Comparison of ENCODE assay signal across 21 mouse cellular contexts in genomic region chr4:104779460-104779859, GRCm38 (mm10). TPM values are rescaled to one million over a fixed set of nuclear protein-coding genes. Genes with fewer than 3 reads are reported as not detected.
"Had no signal": no experiment of that assay in that cellular context is flagged by ENCODE, and none has a peak within 500 bp of the region (broad histone marks: within the 10 kb centered on the region; RNA-seq: fewer than 3 reads in every experiment).

No protein-coding gene starts in this region.

- H3K4me1 ChIP-seq: midbrain, embryonic 13.5 days; midbrain, embryonic 15.5 days; neural tube, embryonic 13.5 days; neural tube, embryonic 15.5 days; stomach, embryonic 15.5 days had no signal

- H3K27me3 ChIP-seq: midbrain, embryonic 13.5 days; midbrain, embryonic 15.5 days; neural tube, embryonic 13.5 days; neural tube, embryonic 15.5 days; stomach, embryonic 15.5 days had no signal

- H3K27ac ChIP-seq: liver, embryonic 14.5 days; midbrain, embryonic 10.5 days; midbrain, embryonic 13.5 days; midbrain, embryonic 15.5 days; neural tube, embryonic 13.5 days; neural tube, embryonic 15.5 days; stomach, embryonic 15.5 days; stomach, postnatal 0 days had no signal

- H3K9ac ChIP-seq: liver, embryonic 14.5 days; lung, embryonic 14.5 days; midbrain, embryonic 13.5 days; midbrain, embryonic 15.5 days; neural tube, embryonic 13.5 days; neural tube, embryonic 15.5 days; stomach, embryonic 15.5 days had no signal

- DNase-seq: lung, adult 18-20 months; lung, embryonic 14.5 days; lung, postnatal 10 days; lung, postnatal 4 days; right cerebral cortex, postnatal 14 days; thymus, adult 2 months; thymus, postnatal 25 days; thymus, postnatal 4 days had no signal

- H3K4me3 ChIP-seq: midbrain, embryonic 10.5 days; midbrain, embryonic 13.5 days; midbrain, embryonic 15.5 days; myocyte; neural tube, embryonic 13.5 days; neural tube, embryonic 15.5 days; stomach, embryonic 15.5 days had no signal

- H3K9me3 ChIP-seq: midbrain, embryonic 10.5 days; midbrain, embryonic 13.5 days; midbrain, embryonic 15.5 days; neural tube, embryonic 13.5 days; neural tube, embryonic 15.5 days; stomach, embryonic 15.5 days had no signal

- ATAC-seq: midbrain, embryonic 13.5 days; midbrain, embryonic 15.5 days had no signal

- H3K36me3 ChIP-seq: midbrain, embryonic 10.5 days; midbrain, embryonic 13.5 days; midbrain, embryonic 15.5 days; neural tube, embryonic 13.5 days; neural tube, embryonic 15.5 days; stomach, embryonic 15.5 days had no signal

- H3K4me2 ChIP-seq: lung, embryonic 14.5 days; midbrain, embryonic 13.5 days; midbrain, embryonic 15.5 days; neural tube, embryonic 13.5 days; neural tube, embryonic 15.5 days; stomach, embryonic 15.5 days had no signal

RNA-seq across cellular contexts. Expression of gene C8b, which starts 13.3 kb away (rescaled TPM):
- total RNA-seq: megakaryocyte, adult 5-6 weeks; megakaryocyte-erythroid progenitor cell, adult 5-6 weeks had no signal
- polyA plus RNA-seq: lung, embryonic 14.5 days; midbrain, embryonic 13.5 days; midbrain, embryonic 15.5 days; myocyte; neural tube, embryonic 13.5 days; spleen, adult 2 months; thymus, adult 2 months; urinary bladder, adult 2 months had no signal
